Mouse (Mus musculus) midbrain, embryonic 14.5 days (tissue): ENCODE data around the gene Hoxd8. TPM values are rescaled to one million over a fixed set of nuclear protein-coding genes. Genes with fewer than 3 reads are reported as not detected.

ENCODE experiments used
- ATAC-seq: fragments of 200-750 bp; cut with Nextera tagmentation; 2 replicates; pipeline ENCODE4 v1.8.0; 2017; ENCODE audit warnings: moderate number of reproducible peaks, moderate library complexity; ENCODE audit not compliant: low FRiP score, low TSS enrichment
- DNase-seq: peaks from one replicate; pipeline ENCODE4 v3.0.0-alpha.2; 2015
- H3K27ac ChIP-seq: fragments of 300-500 bp; sonication (generic); replicated peaks from 2 replicates; pipeline ENCODE4 v1.5.1; 2014; ENCODE audit warnings: mild to moderate bottlenecking, low read depth, low read length, moderate library complexity
- H3K27me3 ChIP-seq: fragments of 300-500 bp; sonication (generic); 2 replicates; pipeline ENCODE4 v1.6.1; 2014; ENCODE audit warnings: low read length, control low read depth, mixed read lengths; ENCODE audit not compliant: control insufficient read depth, insufficient read depth
- H3K36me3 ChIP-seq: fragments of 300-500 bp; sonication (generic); 2 replicates; pipeline ENCODE4 v1.6.1; 2014; ENCODE audit warnings: low read length, control low read depth; ENCODE audit not compliant: control insufficient read depth, insufficient read depth
- H3K4me1 ChIP-seq: fragments of 300-500 bp; sonication (generic); 2 replicates; pipeline ENCODE4 v1.6.1; 2014; ENCODE audit warnings: mild to moderate bottlenecking, antibody characterized with exemption, low read length, control low read depth; ENCODE audit not compliant: control insufficient read depth, insufficient read depth
- H3K4me2 ChIP-seq: fragments of 300-500 bp; sonication (generic); 2 replicates; pipeline ENCODE4 v1.6.1; 2014; ENCODE audit warnings: mild to moderate bottlenecking, low read length, moderate library complexity
- H3K4me3 ChIP-seq: fragments of 300-500 bp; sonication (generic); replicated peaks from 2 replicates; pipeline ENCODE4 v1.5.1; 2014; ENCODE audit warnings: low read depth, low read length
- H3K9ac ChIP-seq: fragments of 300-500 bp; sonication (generic); replicated peaks from 2 replicates; pipeline ENCODE4 v1.6.1; 2014; ENCODE audit warnings: mild to moderate bottlenecking, low read length, moderate library complexity
- H3K9me3 ChIP-seq: fragments of 300-500 bp; sonication (generic); 2 replicates; pipeline ENCODE4 v1.6.1; 2016; ENCODE audit warnings: low read length, control low read depth, mixed read lengths; ENCODE audit not compliant: control insufficient read depth
- WGBS: fragments of 180-500 bp; shearing (Covaris S2); extraction: QIAGEN DNeasy Blood & Tissue Kit; methylation state at CpG from one replicate; pipeline ENCODE4 v1.1.7; 2014; 5-methylcytosine and 5-hydroxymethylcytosine counted together
- polyA plus RNA-seq: library from polyadenylated mRNA; unstranded; fragments of >200 nt; fragmentation: Nextera tagmentation; extraction: Ambion mirVana; gene quantifications from 2 replicates; pipeline ENCODE4 v1.2.1, GENCODE M21; 2014

Hoxd8 gene
- not detected in 2 replicates for polyA plus RNA-seq

DNA sequence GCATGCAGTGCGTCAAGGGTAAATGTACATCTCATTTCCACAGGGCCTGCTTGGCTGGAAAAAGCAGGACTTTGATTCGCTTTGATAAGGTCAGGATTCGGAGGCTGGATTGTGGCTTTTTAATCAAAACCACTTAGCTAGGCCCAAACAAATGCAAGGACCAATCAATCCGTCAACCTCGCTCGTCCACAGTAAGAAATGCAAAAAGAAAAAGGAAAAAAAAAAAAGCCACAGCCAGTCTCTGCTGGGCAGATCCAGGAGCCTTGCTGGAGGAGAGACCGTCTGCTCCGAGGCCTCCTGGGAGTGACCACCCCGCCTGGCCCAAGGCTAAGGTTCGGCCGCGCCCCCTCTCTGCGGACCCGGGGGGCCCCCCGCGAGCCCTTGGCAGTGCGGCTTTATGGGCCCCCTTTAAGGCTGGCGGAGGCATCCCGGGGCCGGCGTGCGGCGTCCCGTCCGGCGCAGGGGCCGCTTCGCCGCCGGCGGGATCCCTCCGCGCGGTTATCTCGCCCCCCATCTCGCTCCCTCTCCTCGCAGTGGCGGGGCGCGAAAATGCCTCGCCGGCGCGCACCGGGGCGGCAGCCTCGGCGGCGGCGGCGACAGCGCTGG is at the start of gene Hoxd8:
Gene Hoxd8, plus strand, starts transcription at position 223 of the 606 bp plus-strand sequence.
- Histone ChIP-seq H3K4me2 (peak within 1 kb of the TSS; percentile 51), H3K36me3 (no peaks in the 10 kb centered on the region), H3K9me3 (no peaks in the 10 kb centered on the region), H3K4me3 (peak within 1 kb of the TSS; percentile 24), H3K27ac (no peak within 1 kb of the TSS), H3K4me1 (no peaks in the 10 kb centered on the region), H3K9ac (no peak within 1 kb of the TSS), H3K27me3 (peaks cover 95% of the 10 kb centered on the region)
- DNase-seq (no peak), ATAC-seq (no peak)
- WGBS: under 1% methylated on average over 48 of the region's 52 CpGs

DNA sequence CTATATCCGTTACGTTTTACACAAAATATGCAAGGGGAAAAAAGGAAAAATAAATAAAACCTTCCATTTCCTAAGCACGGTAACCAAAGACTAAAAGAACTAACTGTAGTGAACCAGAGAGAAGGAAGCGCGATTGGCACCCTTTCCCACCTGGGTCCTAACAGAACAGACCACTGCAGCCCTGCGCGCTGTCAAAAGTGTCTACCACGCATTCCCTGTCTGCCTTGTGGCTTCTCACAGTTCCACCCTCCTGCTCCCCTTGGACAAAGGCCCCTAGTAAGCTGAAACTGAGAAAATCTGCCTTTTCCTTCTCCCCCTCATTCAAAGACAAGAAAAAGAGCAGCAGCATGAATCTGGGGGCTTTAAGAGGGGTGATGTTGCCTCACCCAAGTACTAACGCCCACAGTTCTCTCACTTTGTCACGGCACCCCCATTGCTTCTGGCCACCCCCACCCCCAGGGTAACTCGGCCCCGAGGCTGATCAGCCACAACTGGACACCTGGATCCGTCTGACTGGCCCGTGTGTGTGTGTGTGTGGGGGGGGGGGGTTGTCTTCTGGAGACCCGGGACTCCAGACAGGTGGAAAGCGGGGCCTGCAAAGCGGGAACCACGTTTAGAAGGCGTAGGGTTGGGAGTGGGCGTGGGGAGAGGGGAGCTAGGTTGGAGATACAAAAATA is 49.5 kb upstream of the Hoxd8 start:
- Histone ChIP-seq H3K4me3 (peak overlapping the region; percentile 32; the same call in 1 of the 2 replicates), H3K9me3 (no peaks in the 10 kb centered on the region), H3K27ac (peak overlapping the region; percentile 60), H3K27me3 (peaks cover 82% of the 10 kb centered on the region), H3K4me2 (peak overlapping the region; percentile 51), H3K36me3 (no peaks in the 10 kb centered on the region), H3K9ac (no peak overlapping the region; the same call in 1 of the 2 replicates), H3K4me1 (0 out of 2 replicates have a peak, but pooled peaks cover 3% of the 10 kb centered on the region)
- peak; percentile 35 for DNase-seq
- WGBS: 5% methylated on average over 20 of the region's 20 CpGs
- no peak for ATAC-seq

GRCm38 (mm10) chr2:74655420-74655781 is 49.0 kb upstream of the Hoxd8 start:
- no peaks in the 10 kb centered on the region for H3K36me3 ChIP-seq
- 0% methylated on average over 39 of the region's 47 CpGs for WGBS
- H3K4me3 ChIP-seq: peak overlapping the region; percentile 32
- H3K9me3 ChIP-seq: no peaks in the 10 kb centered on the region
- H3K27me3 ChIP-seq: peaks cover 82% of the 10 kb centered on the region
- 0 out of 2 replicates have a peak, but pooled peaks cover 3% of the 10 kb centered on the region for H3K4me1 ChIP-seq
- H3K27ac ChIP-seq: peak overlapping the region; percentile 60
- H3K4me2 ChIP-seq: peak overlapping the region; percentile 51
- peak; percentile 55 for DNase-seq
- peak overlapping the region; percentile 39; the same call in 1 of the 2 replicates for H3K9ac ChIP-seq
- ATAC-seq: no peak

GRCm38 (mm10) chr2:74655821-74656631 is 48.4 kb upstream of the Hoxd8 start:
- Histone ChIP-seq H3K27me3 (peaks cover 82% of the 10 kb centered on the region), H3K27ac (peak overlapping the region; percentile 60), H3K36me3 (no peaks in the 10 kb centered on the region), H3K9me3 (no peaks in the 10 kb centered on the region), H3K4me3 (peak overlapping the region; percentile 32), H3K4me1 (0 out of 2 replicates have a peak, but pooled peaks cover 3% of the 10 kb centered on the region), H3K9ac (peak overlapping the region; percentile 39; the same call in 1 of the 2 replicates), H3K4me2 (peak overlapping the region; percentile 51)
- ATAC-seq (no peak; the same call in 1 of the 2 replicates), DNase-seq (peak; percentile 74)
- under 1% methylated on average over 68 of the region's 69 CpGs for WGBS

- Histone ChIP-seq H3K4me2 (no peak overlapping the region; the same call in 1 of the 2 replicates), H3K4me3 (no peak overlapping the region; the same call in 1 of the 2 replicates), H3K4me1 (peaks cover 3% of the 10 kb centered on the region; the same call in 1 of the 2 replicates), H3K27ac (no peak overlapping the region; the same call in 1 of the 2 replicates), H3K9ac (no peak overlapping the region), H3K9me3 (no peaks in the 10 kb centered on the region), H3K36me3 (no peaks in the 10 kb centered on the region), H3K27me3 (peaks cover 84% of the 10 kb centered on the region)
- DNase-seq: peak; percentile 56
- 1% methylated on average over 4 of the region's 4 CpGs for WGBS
- no peak for ATAC-seq
Observed at GRCm38 (mm10) chr2:74656632-74657021, 47.8 kb upstream of the Hoxd8 start.

- Histone ChIP-seq H3K27ac (peak overlapping the region; percentile 67), H3K4me2 (peak overlapping the region; percentile 3; the same call in 1 of the 2 replicates), H3K9me3 (no peaks in the 10 kb centered on the region), H3K9ac (peak overlapping the region; percentile 37; the same call in 1 of the 2 replicates), H3K27me3 (peaks cover 85% of the 10 kb centered on the region), H3K4me3 (peak overlapping the region; percentile 22), H3K4me1 (peaks cover 3% of the 10 kb centered on the region; the same call in 1 of the 2 replicates), H3K36me3 (no peaks in the 10 kb centered on the region)
- ATAC-seq (no peak), DNase-seq (peak; percentile 54)
- WGBS: 3% methylated on average over 62 of the region's 62 CpGs
Observed at GRCm38 (mm10) chr2:74657251-74658023, 47.0 kb upstream of the Hoxd8 start.

GRCm38 (mm10) chr2:74658024-74658666 is 46.3 kb upstream of the Hoxd8 start:
- Histone ChIP-seq H3K9ac (peak overlapping the region; percentile 37; the same call in 1 of the 2 replicates), H3K4me3 (peak overlapping the region; percentile 22), H3K9me3 (no peaks in the 10 kb centered on the region), H3K27me3 (peaks cover 89% of the 10 kb centered on the region), H3K27ac (peak overlapping the region; percentile 67), H3K4me2 (no peak overlapping the region), H3K36me3 (no peaks in the 10 kb centered on the region), H3K4me1 (peaks cover 3% of the 10 kb centered on the region; the same call in 1 of the 2 replicates)
- ATAC-seq (no peak), DNase-seq (peak; percentile 51)
- 3% methylated on average over 15 of the region's 15 CpGs for WGBS
